Mouse (Mus musculus): ENCODE results near the gene Pros1.

GRCm38 (mm10) chr16:62873180-62873579 is 19.1 kb downstream of the Pros1 start:
- TF ChIP-seq CTCF (IDR thresholded peaks at IDR 0.05; ENCODE audit: low read depth) (no peak), EP300 (IDR thresholded peaks at IDR 0.05; ENCODE audit: low read depth) (no peak)
